Mouse (Mus musculus) brown adipose tissue, adult 24 weeks (tissue): ENCODE data around the gene Cmklr1. TPM values are rescaled to one million over a fixed set of nuclear protein-coding genes. Genes with fewer than 3 reads are reported as not detected.

ENCODE experiments used
- H3K27ac ChIP-seq: fragments of 200-500 bp; replicated peaks from 2 replicates; pipeline ENCODE4 v1.5.1; 2012; ENCODE audit warnings: low read depth, mild to moderate bottlenecking, low read length
- H3K4me1 ChIP-seq: fragments of 200-500 bp; 2 replicates; pipeline ENCODE4 v1.6.1; 2012; ENCODE audit warnings: low read length, mixed read lengths; ENCODE audit not compliant: control insufficient read depth, insufficient read depth, insufficient read length
- H3K4me3 ChIP-seq: fragments of 200-500 bp; 2 replicates; pipeline ENCODE4 v1.5.1; 2012; ENCODE audit warnings: low read depth, mild to moderate bottlenecking, low read length, moderate library complexity; ENCODE audit not compliant: insufficient read depth
- polyA plus RNA-seq: library from polyadenylated mRNA; stranded (reverse); fragments of >200 nt; gene quantifications from 2 replicates; pipeline ENCODE4 v1.2.4, GENCODE M21; 2012; ENCODE audit not compliant: missing spikeins, insufficient read depth, insufficient read length

Cmklr1 gene
- polyA plus RNA-seq, 1 experiment = 10.9 TPM

DNA sequence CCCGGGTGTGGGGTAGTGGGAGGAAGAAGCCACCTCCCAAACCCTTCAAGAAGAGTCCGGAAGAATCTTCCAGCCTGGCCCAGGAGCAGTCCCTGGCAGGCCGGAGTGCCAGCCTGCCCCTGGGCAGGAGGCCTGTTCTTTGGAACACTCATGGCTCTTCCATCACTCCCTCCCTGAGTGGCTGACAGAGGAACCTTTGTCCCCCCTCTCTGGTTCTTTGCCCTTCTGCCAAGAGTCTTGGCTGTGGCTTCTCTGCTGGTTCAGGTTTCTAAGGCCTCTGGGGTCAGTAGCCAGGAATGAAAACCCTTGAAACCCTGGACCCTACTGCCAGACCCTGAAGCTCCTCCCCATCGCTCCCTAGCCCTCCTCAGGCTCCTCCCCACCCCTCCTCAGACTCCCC lies 12.6 kb downstream of the Cmklr1 start:
- Histone ChIP-seq H3K4me1 (peaks cover 36% of the 10 kb centered on the region), H3K4me3 (no peak overlapping the region), H3K27ac (no peak overlapping the region)

DNA sequence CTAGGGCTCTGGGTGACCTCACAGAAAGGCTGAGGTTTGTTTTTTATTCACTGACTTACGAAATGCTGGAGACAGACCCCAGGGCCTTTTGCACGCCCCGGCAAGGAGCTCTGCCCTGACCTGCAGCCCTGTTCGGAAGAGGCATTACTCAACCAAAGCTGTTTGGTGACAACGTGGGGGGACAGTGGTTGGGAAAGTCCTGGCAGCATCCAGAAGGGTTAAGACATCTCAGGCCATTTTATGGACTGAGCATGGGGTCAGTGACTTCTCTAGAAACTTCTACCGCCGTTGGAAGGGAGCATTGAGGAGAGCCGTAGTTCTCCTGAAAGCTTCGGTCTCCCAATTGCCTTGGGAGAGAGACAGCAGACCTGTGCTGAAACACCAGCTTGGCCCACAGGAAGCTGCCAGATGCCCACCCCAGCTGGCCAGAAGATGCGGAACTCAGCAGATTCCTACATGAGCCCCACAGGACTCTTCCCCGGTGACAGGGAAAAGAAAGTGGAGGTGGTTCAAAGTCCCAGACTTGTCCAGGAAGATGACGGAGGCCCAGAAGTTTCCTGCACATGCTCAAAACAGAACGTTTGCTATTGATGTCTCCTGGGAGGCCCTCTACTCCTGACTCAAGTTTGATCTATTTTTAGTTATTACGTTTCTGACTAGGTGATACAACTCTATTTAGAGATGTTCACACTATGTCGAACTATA lies 14.2 kb downstream of the Cmklr1 start:
- H3K27ac ChIP-seq = peak overlapping the region; percentile 69
- peaks cover 36% of the 10 kb centered on the region for H3K4me1 ChIP-seq
- H3K4me3 ChIP-seq = no peak overlapping the region

DNA sequence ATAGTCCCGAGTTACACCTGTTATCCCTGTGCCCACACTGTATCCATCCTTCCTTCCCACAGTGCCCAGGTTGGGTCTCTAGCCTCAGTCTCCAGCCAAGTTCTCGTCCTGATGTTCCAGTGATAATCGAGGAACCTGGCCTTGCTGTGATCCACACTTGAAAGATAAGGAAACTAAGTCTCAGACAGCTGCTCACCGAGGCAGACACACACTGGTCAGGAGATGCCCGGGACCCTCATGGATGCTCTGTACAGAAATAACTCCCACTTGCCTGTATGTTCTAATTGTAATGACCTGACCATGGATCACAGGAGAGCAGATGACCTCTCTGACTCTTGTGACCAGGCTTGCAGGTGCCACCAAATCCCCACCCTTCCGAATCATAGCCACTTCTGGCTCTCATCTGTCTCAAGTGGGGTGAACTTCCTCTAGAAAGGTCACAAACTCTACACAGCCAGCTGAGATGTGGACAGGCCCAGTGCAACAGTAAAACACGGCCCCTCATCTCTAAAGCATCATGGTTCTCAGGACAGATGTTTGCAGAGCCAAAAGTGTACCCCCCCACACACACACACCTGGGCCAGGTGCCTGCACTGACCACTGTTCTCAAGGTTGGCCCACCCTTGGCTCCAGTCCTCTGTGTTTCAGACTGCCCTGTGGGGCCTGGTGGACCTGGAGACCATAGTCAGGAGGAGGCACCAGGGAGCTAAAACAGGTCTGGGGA lies 15.2 kb downstream of the Cmklr1 start:
- Histone ChIP-seq H3K27ac (peak overlapping the region; percentile 69), H3K4me1 (peaks cover 36% of the 10 kb centered on the region), H3K4me3 (no peak overlapping the region)

DNA sequence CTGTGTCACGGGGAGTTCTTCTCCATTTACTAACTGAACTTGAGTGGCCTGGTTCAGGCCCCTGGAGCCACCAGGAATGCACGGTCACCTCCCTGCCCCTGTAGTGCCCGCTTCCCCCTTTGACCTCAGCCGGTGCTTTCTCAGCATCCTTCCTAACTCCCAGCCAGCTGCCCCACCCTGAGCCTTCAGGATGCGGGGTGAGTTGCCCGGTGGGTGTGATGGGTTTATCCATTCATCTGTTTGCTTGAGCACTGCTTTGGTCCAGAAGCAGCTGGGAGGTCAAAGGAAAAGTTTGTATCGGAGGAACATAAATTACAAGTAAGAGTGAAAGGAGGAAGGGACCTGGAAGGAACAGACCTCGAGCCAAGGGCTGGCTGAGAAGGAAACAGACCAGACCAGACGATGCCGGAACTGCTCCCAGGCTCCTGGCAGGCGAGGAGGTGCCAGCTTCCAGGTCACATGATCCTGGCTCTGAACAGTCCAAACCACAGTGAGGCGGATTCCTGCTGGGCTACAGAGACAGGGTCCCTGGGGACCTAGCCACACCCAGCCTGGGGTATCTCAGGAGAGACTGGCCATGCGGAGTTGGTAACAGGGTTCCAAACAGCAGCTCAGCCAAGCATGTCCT lies 16.1 kb downstream of the Cmklr1 start:
- Histone ChIP-seq H3K4me3 (no peak overlapping the region), H3K27ac (peak overlapping the region; percentile 29), H3K4me1 (peaks cover 36% of the 10 kb centered on the region)

DNA sequence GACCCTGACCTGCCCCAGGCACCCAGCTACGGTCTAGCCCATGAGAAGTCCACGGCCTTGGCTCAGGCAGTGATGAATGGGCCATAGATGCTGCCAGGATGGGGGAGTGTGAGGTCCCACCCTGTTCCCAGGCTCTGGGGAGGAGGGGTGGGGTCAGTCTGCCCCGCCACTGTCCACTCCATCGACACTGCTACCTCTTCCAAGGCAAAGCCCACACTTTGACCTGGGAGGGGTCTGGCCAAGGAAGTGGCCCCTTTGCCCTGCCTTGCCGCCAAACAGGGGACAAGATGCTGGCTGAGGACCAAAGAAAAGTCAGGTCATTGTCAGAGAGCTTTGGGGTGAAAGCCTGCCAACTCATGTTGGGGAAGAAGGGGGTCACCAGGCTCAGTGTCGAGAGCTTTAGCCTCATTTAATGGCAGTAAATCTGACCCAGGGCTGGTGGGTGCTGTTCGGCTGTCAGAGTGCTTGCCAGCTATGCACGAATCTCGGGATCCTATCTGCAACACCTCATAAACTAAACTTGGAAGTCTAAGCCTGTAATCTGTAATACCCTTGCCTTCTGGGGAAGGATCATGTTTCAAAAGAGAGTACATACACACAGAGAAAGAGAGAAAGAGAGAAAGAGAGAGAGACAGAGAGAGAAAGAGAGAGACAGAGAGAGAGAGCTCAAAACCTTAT lies 17.1 kb downstream of the Cmklr1 start:
- Histone ChIP-seq H3K4me1 (peaks cover 34% of the 10 kb centered on the region), H3K27ac (no peak overlapping the region), H3K4me3 (no peak overlapping the region)

DNA sequence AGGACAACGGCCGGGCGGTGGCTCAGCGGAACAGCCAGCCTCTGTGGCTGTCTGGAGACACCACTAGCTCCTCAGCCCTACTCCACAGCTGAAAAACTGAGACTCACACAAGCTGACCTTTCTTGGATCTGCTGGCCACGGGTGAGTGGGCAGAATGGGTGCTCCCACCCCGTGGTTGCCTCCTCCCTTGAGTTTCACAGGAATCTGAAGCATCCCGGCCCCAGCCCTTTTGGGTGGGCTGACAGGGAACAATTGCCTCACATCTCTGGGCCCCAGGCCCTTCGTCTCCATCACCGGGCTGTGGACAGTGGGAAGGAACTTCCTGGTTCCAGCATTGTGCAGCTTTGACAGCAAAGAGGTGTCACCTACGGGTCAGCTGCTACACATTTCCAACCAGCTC lies 20.1 kb downstream of the Cmklr1 start:
- Histone ChIP-seq H3K4me3 (no peak overlapping the region), H3K4me1 (peaks cover 15% of the 10 kb centered on the region), H3K27ac (no peak overlapping the region)

DNA sequence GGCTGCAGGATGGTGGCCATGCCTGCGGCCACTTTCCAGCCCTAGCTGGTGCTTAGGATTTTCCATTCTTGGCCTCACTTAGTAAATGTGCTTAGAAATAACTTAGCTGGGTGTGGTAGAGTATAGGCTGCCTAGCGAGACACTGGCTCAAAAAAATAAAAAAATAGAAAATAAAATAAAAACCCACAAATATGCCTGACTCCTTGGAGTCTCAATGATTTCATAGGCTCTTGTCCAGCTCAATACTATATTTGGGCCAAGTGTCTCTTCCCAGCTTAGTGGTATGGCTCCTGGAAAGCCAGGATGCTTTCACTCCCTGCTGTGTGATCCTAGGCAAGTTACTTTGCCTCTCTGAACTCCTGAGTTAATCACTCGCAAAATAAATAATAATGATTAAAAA lies 21.0 kb downstream of the Cmklr1 start:
- Histone ChIP-seq H3K4me1 (peaks cover 7% of the 10 kb centered on the region; the same call in 1 of the 2 replicates), H3K27ac (no peak overlapping the region), H3K4me3 (no peak overlapping the region)

DNA sequence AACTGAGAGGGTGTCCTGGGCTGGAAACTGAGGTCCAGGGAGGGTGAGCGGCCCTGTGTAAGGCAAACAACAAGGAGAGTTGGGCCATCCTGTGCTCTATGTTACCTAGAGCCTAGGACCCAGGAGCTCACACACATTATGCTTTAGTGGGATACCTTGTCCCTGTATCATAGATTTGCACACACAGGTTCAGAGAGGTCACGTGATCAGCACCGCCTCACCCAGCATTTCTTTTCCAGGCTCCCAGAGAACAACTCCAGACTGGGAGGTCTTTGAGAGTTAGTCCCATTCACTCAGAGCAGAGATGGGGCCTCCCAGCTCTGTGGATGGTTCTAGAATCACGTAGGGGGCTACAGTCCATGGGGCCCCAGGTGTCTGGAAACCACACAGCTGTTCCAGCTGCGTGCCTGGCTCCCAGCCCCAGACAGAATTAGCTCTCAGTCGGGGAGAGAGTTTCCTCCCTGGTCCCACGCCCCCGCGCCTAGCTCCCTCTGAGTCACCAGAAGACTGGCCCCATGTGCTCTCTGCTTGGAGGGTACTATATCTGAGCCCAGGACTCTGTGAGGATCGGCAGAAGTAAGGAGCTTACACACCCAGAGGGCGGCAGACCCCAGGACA lies 22.3 kb downstream of the Cmklr1 start:
- H3K27ac ChIP-seq = no peak overlapping the region
- no peaks in the 10 kb centered on the region; the same call in 1 of the 2 replicates for H3K4me1 ChIP-seq
- H3K4me3 ChIP-seq = no peak overlapping the region

DNA sequence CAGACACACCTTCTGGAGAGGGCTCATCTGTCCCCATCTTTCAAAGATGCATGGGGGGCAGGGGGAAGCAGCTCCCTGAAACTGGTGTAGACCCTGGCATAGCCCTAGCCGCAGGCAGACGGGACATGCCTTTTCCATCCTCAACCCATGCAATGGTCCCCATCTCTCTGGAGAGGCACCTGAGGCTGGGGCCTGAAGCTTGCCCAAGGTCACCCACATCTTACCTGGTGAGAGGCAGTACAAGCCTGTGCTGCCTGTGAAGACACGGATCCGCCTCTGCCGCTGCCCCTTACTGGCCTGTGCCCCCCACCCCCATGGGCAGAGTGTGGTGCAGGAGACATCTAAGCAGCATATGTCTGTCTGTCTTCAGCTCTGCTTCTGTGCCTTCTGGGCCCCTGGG lies 23.2 kb downstream of the Cmklr1 start:
- Histone ChIP-seq H3K4me3 (no peak overlapping the region), H3K4me1 (no peaks in the 10 kb centered on the region)

DNA sequence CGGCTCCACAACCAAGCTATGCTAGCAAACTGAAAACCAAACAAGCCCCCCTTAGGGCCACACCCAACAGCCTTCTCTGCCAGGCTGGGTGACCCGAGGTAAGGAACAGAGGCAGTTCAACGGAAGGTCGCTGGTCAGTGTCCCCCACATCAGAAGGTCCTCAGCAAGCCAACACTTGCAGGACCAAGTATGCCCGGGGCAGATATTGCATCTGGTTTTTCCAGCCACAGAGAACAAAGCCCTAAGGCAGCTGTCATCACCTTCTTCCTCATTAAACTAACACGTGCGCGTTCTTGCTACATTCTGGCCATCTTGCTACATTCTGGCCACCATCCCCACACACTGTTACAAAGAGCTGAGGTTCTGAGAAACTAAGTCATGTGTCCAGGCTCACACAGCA lies 23.9 kb downstream of the Cmklr1 start:
- Histone ChIP-seq H3K27ac (no peak overlapping the region), H3K4me3 (no peak overlapping the region), H3K4me1 (no peaks in the 10 kb centered on the region)

More for the DNA sequence above, 23.2 kb downstream of the Cmklr1 start:
- H3K27ac ChIP-seq = no peak overlapping the region

DNA sequence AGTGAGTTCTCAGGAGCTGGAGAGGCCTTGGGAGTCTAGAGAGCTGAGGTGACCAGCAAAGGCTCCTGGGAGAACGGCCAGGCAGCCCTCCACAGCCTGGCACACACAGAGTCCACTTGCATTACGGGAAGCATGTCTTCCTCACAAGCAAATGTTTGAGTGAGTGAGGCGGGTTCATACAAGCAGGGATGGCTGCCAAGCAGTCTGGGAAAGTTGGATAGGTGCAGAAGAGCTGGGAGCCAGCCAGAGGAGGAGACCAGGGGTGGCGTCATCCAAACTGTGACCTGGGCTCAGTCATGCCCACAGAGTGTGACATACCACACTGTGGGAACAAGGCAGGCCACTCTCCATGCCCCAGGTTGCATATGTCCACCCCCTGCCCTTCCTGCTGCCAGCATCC lies 25.2 kb downstream of the Cmklr1 start:
- Histone ChIP-seq H3K4me1 (no peaks in the 10 kb centered on the region), H3K27ac (no peak overlapping the region), H3K4me3 (no peak overlapping the region)

DNA sequence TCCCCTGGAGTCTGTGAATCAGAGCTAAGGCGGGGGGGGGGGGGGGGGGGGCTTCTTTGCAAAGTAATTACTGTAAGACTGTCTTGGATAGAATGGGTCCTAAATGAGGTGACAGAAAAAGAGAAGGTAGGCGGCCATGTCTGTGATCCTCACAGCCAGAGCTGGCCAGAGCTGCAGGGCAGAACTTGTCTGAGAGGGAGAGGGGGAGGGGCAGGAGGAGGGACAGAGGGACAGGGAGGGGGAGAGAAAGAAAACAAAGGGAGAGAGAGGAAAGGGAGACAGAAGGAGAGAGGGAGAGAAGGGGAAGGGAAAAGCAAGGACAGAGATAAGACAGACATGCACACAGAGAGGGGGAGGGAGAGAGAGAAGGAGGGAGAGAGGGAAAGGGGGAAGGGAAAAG lies 27.2 kb downstream of the Cmklr1 start:
- Histone ChIP-seq H3K4me3 (no peak overlapping the region), H3K27ac (no peak overlapping the region), H3K4me1 (no peaks in the 10 kb centered on the region)

DNA sequence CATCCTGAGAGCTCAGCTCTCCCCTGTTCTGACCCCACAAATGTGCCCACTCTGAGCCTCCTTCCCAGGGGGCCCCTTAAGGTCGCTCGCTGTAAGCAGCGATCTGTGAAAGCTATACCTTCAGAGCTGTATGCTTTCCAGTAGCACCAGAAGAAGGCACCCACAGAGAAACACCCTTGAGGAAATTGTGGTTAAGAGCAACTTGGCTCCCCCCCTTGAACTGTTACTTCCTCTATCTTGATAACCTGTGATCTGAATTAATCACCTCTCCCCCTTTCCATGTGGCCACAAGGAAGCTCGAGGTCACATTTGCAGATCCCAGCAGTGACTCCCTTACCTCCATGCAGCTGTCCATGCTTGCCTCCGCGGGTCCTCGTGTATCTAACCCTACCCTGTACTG lies 29.2 kb downstream of the Cmklr1 start:
- no peak overlapping the region for H3K27ac ChIP-seq
- no peak overlapping the region for H3K4me3 ChIP-seq

DNA sequence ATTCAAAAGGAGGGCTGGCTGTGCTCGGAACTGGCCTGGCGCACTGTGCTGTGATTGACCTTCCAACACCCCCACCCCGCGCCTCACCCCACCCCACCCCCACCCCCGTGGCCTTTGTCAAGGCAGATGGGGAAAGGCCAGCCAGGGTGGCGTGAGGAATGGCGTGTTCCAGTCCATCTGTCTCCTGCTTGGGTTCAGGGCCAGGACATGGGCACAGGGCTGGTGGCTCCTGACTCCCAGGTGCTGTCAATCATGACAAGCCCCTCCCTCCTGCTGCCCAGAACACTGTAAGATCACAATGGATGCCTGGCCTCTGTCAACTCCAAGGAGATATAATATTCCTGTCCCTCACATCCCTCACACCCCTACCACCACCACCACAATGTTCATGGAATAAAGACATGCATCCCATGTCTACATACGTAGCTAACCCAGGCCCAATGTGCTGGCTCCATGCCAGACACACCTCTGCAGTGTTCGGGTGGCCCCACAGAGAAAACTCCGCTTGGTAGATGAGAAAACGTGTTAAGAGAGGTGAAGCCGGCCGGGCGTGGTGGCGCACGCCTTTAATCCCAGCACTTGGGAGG lies 30.0 kb downstream of the Cmklr1 start:
- Histone ChIP-seq H3K27ac (no peak overlapping the region), H3K4me3 (no peak overlapping the region), H3K4me1 (no peaks in the 10 kb centered on the region)

More for the DNA sequence above, 29.2 kb downstream of the Cmklr1 start:
- H3K4me1 ChIP-seq = no peaks in the 10 kb centered on the region
